Mouse (Mus musculus) cortical plate, adult 2 months (tissue): ENCODE results near the gene Arhgap32.

ENCODE experiments used
- CTCF ChIP-seq: fragments of 200-500 bp; IDR thresholded peaks from 2 replicates; pipeline ENCODE4 v1.5.1; 2011; ENCODE audit warnings: mild to moderate bottlenecking, control low read depth, low read length; ENCODE audit not compliant: insufficient read depth; ENCODE audit errors: extremely low read depth
- POLR2A ChIP-seq: fragments of 200-500 bp; IDR thresholded peaks from 2 replicates; pipeline ENCODE4 v1.6.1; 2011; ENCODE audit warnings: mild to moderate bottlenecking, low read length, control low read depth; ENCODE audit not compliant: insufficient read depth; ENCODE audit errors: extremely low read depth

DNA sequence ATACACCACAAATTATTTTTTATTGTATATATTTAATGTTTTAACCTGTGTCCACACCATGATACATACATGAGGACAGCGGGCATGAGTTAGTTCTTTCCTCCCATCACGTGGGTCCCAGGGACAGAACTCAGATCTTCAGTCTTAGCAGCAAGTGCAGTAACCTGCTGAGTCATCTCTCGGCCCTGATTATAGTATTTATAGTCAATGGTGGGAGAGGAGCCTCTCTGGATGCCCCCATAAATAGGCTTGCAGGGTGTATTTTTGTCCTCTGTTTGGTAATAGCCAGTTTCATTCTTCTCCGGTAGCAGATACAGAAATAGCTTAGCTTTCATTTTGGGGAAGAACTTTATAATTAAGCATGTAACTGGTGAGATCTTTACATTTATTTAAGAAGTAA, 103.5 kb downstream of the Arhgap32 start:
- TF ChIP-seq CTCF (no peak), POLR2A (no peak)
